Mouse (Mus musculus) kidney, embryonic 16.5 days (tissue): ENCODE data around the gene Zfp382. TPM values are rescaled to one million over a fixed set of nuclear protein-coding genes. Genes with fewer than 3 reads are reported as not detected.
"Not testable (repeated sequence)": the region's sequence is repeated elsewhere in the genome, so short reads cannot be mapped to it uniquely, and the experiment has no call there.

Experiments
- ATAC-seq: fragments of 200-750 bp; cut with Nextera tagmentation; 2 replicates; pipeline ENCODE4 v1.8.0; 2017; ENCODE audit warnings: moderate TSS enrichment; ENCODE audit not compliant: low FRiP score, low TSS enrichment
- H3K27ac ChIP-seq: fragments of 300-500 bp; sonication (generic); 2 replicates; pipeline ENCODE4 v1.5.1; 2014; ENCODE audit warnings: low read length
- H3K27me3 ChIP-seq: fragments of 300-500 bp; sonication (generic); 2 replicates; pipeline ENCODE4 v1.6.1; 2014; ENCODE audit warnings: low read length, control low read depth, mixed read lengths; ENCODE audit not compliant: insufficient read depth
- H3K36me3 ChIP-seq: fragments of 300-500 bp; sonication (generic); 2 replicates; pipeline ENCODE4 v1.6.1; 2014; ENCODE audit warnings: low read length, control low read depth, mixed read lengths; ENCODE audit not compliant: insufficient read depth
- H3K4me1 ChIP-seq: fragments of 300-500 bp; sonication (generic); 2 replicates; pipeline ENCODE4 v1.6.1; 2014; ENCODE audit warnings: low read length, control low read depth, mixed read lengths; ENCODE audit not compliant: insufficient read depth
- H3K4me2 ChIP-seq: fragments of 300-500 bp; sonication (generic); replicated peaks from 2 replicates; pipeline ENCODE4 v1.6.1; 2014; ENCODE audit warnings: low read depth, low read length
- H3K4me3 ChIP-seq: fragments of 300-500 bp; sonication (generic); 2 replicates; pipeline ENCODE4 v1.5.1; 2014; ENCODE audit warnings: mild to moderate bottlenecking, low read length
- H3K9ac ChIP-seq: fragments of 300-500 bp; sonication (generic); replicated peaks from 2 replicates; pipeline ENCODE4 v1.6.1; 2014; ENCODE audit warnings: low read length
- H3K9me3 ChIP-seq: fragments of 300-500 bp; sonication (generic); 2 replicates; pipeline ENCODE4 v1.6.1; 2016; ENCODE audit warnings: low read length, control low read depth
- WGBS: fragments of 180-500 bp; shearing (Covaris S2); extraction: QIAGEN DNeasy Blood & Tissue Kit; methylation state at CpG from one replicate; pipeline ENCODE4 v1.1.7; 2014; 5-methylcytosine and 5-hydroxymethylcytosine counted together
- microRNA-seq: library from miRNA; unstranded; fragments of <30 nt; microRNA quantifications from one replicate; pipeline ENCODE4, GENCODE M21; 2016
- polyA plus RNA-seq: library from polyadenylated mRNA; unstranded; fragments of >200 nt; fragmentation: Nextera tagmentation; extraction: Ambion mirVana; gene quantifications from 2 replicates; pipeline ENCODE4 v1.2.1, GENCODE M21; 2015

Gene Zfp382
- polyA plus RNA-seq, 1 experiment from 2014 or later, result 11.7 TPM

DNA sequence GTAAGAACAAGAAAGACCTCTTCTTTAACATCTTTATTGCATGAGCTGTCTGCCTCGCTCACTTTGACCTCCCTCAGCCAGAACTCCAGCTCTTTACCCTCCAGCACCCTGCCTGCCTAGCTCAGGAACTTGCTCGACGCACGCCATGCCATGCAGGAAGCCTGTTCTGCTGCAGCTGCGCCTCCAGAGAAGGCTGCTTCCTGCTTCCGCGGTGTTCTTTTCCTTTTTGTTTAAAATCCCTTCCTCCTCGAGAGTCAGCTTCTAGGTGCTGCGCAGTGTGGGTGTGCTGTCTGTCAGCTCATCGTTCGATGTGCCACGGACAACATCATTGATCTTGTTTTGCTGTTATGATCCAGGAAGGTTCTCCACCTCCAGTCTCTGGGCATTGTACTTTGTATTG is 54.7 kb downstream of the Zfp382 start:
- WGBS, result 79% methylated on average over 12 of the region's 12 CpGs
- H3K4me2 ChIP-seq, result no peak overlapping the region
- no peak for ATAC-seq

DNA sequence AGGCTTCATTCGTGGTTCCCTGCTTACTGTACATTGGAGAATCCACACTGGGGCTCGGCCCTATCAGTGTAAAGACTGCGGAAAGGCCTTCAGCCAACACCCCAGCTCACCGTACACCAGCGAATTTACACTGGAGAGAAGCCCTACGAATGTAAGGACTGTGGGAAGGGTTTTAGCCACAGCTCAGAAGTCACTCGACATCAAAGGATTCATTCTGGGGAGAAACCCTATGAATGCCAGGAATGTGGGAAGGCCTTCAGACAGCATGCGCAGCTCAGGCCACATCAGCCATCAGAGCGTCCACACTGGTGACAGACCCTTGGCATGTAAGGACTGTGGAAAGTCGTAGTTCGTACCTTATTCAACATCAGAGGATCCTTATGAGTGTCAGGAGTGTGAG is 56.5 kb downstream of the Zfp382 start:
- H3K4me2 ChIP-seq, result no peak overlapping the region
- no peaks in the 10 kb centered on the region for H3K4me1 ChIP-seq
- H3K27ac ChIP-seq, result no peak overlapping the region
- ATAC-seq, result no peak
- H3K9me3 ChIP-seq, result no peaks in the 10 kb centered on the region
- H3K9ac ChIP-seq, result no peak overlapping the region
- no peak overlapping the region for H3K4me3 ChIP-seq
- 87% methylated on average over 11 of the region's 11 CpGs for WGBS
- H3K27me3 ChIP-seq, result no peaks in the 10 kb centered on the region
- peaks cover 21% of the 10 kb centered on the region for H3K36me3 ChIP-seq

More for the DNA sequence above, 54.7 kb downstream of the Zfp382 start:
- Histone ChIP-seq H3K27me3 (no peaks in the 10 kb centered on the region), H3K36me3 (peaks cover 21% of the 10 kb centered on the region), H3K9me3 (no peaks in the 10 kb centered on the region), H3K27ac (no peak overlapping the region), H3K4me3 (no peak overlapping the region), H3K9ac (no peak overlapping the region), H3K4me1 (no peaks in the 10 kb centered on the region)

DNA sequence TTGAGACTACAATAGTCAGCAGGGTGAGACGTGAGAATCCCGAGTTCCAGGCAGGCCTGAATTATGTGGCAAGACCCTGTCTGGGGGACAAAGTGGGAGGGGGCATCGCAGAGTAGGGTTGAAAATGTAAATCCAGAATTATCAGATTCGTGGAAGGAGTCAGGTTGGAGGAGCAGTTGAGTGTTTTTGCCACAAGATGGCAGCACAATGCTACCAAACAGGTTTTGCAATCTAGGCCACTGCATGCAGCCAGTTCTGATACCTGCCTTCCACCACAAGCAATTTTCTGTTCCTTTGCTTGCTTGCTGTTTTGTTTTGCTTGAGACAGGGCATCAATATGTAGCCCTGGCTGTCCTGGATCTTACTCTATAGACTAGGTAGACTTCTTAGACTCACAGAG is 59.6 kb downstream of the Zfp382 start:
- peak; percentile 44; the same call in 1 of the 2 replicates for ATAC-seq
- Histone ChIP-seq H3K27ac (no peak overlapping the region), H3K4me3 (no peak overlapping the region), H3K4me1 (peaks cover 10% of the 10 kb centered on the region; the same call in 1 of the 2 replicates), H3K27me3 (no peaks in the 10 kb centered on the region), H3K9ac (no peak overlapping the region), H3K9me3 (no peaks in the 10 kb centered on the region), H3K36me3 (peaks cover 19% of the 10 kb centered on the region), H3K4me2 (no peak overlapping the region)
- WGBS, result 3% methylated on average over 4 of the region's 4 CpGs

DNA sequence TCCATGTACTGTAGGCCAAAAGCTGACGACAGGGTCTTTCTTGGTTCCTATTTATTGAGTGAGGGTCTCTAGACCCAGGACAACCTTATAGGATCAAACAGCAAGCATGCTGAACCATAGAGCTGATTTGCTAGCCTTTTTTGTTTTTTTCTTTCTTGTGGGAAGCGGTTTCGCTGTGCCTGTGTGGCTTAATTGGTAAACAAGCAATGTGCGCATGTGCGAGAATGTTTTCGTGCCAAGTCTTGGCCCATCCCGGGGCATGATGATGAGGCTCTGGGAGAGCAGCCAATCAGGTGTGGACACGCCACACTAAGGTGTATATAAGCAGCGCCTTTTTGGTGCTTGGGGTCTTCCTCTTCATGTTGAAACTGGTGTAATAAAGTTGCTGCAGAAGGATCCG is 60.2 kb downstream of the Zfp382 start:
- WGBS, result 92% methylated on average over 10 of the region's 10 CpGs
- Histone ChIP-seq H3K36me3 (peaks cover 23% of the 10 kb centered on the region), H3K4me1 (peaks cover 10% of the 10 kb centered on the region; the same call in 1 of the 2 replicates)
- not testable (repeated sequence) for H3K9ac ChIP-seq, H3K4me2 ChIP-seq, H3K27ac ChIP-seq, H3K4me3 ChIP-seq, ATAC-seq, H3K27me3 ChIP-seq, H3K9me3 ChIP-seq

DNA sequence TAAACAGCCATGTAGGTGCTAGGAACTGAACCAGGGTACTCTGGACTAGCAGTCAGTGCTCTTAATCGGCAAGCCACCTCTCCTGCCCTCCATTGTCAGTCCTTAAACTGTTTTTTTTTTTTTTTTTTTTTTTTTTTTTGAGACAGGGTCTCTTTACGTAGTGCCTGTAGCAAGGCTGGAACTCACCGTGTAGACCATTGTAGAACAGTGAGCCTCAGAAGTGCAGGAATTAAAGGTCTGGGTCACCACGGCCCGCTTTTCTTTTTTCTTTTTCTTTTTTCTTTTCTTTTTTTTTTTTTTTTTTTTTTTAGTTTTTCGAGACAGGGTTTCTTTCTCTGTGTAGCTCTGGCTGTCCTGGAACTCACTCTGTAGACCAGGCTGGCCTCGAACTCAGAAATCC is 61.4 kb downstream of the Zfp382 start:
- not testable (repeated sequence) for H3K9ac ChIP-seq, H3K4me2 ChIP-seq, H3K27ac ChIP-seq, H3K27me3 ChIP-seq, H3K4me3 ChIP-seq, ATAC-seq, H3K9me3 ChIP-seq
- WGBS, result 77% methylated on average over 6 of the region's 7 CpGs
- Histone ChIP-seq H3K36me3 (peaks cover 29% of the 10 kb centered on the region), H3K4me1 (peaks cover 10% of the 10 kb centered on the region; the same call in 1 of the 2 replicates)

DNA sequence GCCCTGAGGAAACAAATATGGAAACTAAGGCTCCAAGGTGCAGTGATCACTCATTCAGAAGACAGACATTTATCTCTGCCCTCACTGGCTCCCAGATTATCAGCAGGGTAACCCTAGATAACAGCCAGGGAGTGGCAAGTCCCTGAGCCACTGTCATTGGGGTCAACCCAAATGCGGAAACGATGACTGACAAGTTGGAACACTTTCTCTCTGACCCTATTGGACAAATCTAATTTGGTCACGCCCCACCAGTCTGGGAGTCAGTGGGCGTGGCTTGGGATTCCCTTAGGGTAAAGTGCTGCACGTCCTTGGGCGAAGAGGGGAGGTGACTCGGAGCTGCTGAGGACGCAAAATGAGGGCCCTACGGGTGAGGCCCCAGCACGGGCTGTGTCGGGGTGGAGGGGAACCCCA is 62.1 kb downstream of the Zfp382 start, which contains the start of gene Cox7a1:
Gene Cox7a1, plus strand, starts transcription at position 266 of the 411 bp plus-strand sequence.
- ATAC-seq, result peak; percentile 76
- peak within 1 kb of the TSS; percentile 37; the same call in 1 of the 2 replicates for H3K9ac ChIP-seq
- H3K9me3 ChIP-seq, result no peaks in the 10 kb centered on the region
- peaks cover 10% of the 10 kb centered on the region; the same call in 1 of the 2 replicates for H3K4me1 ChIP-seq
- peaks cover 29% of the 10 kb centered on the region for H3K36me3 ChIP-seq
- no peak within 1 kb of the TSS; the same call in 1 of the 2 replicates for H3K27ac ChIP-seq
- H3K4me2 ChIP-seq, result peak within 1 kb of the TSS; percentile 54
- WGBS, result 1% methylated on average over 11 of the region's 11 CpGs
- peak within 1 kb of the TSS; percentile 31 for H3K4me3 ChIP-seq
- no peaks in the 10 kb centered on the region for H3K27me3 ChIP-seq

Small RNA genes within 50 kb of the gene (microRNA-seq; reads per million reads assigned to microRNA genes)
- not detected for gene Gm23368

Other genes with a start within 250 kb of the Zfp382 start
- gene Zfp27, start 215.4 kb upstream of the Zfp382 start, polyA plus RNA-seq, result 12.0 and 12.1 TPM in 2 replicates
- 5.3 and 5.7 TPM in 2 replicates for gene Zfp383, start 213.7 kb upstream of the Zfp382 start, polyA plus RNA-seq
- 11.4 and 14.2 TPM in 2 replicates for gene Zfp74, start 167.9 kb upstream of the Zfp382 start, polyA plus RNA-seq
- 15.8 and 16.5 TPM in 2 replicates for gene Zfp568, start 138.0 kb upstream of the Zfp382 start, polyA plus RNA-seq
- 4.1 TPM in 2 replicates for gene Zfp14, start 70.6 kb upstream of the Zfp382 start, polyA plus RNA-seq
- 5.8 and 6.6 TPM in 2 replicates for gene Zfp82, start 49.0 kb upstream of the Zfp382 start, polyA plus RNA-seq
- 1.6 and 2.1 TPM in 2 replicates for gene Gm26920, start 31.5 kb upstream of the Zfp382 start, polyA plus RNA-seq
- gene Zfp566, start 31.4 kb upstream of the Zfp382 start, polyA plus RNA-seq, result 12.5 and 13.6 TPM in 2 replicates
- gene Zfp260, start 27.2 kb upstream of the Zfp382 start, polyA plus RNA-seq, result 112 and 116 TPM in 2 replicates
- 12.6 and 15.6 TPM in 2 replicates for gene Zfp146, start 47.8 kb downstream of the Zfp382 start, polyA plus RNA-seq
- 11.7 and 13.8 TPM in 2 replicates for gene Cox7a1, start 62.2 kb downstream of the Zfp382 start, polyA plus RNA-seq
- gene Capns1, start 76.9 kb downstream of the Zfp382 start, polyA plus RNA-seq, result 105 and 111 TPM in 2 replicates
- gene Polr2i, start 110.0 kb downstream of the Zfp382 start, polyA plus RNA-seq, result 145 and 146 TPM in 2 replicates
- gene Tbcb, start 110.3 kb downstream of the Zfp382 start, polyA plus RNA-seq, result 180 and 206 TPM in 2 replicates
- not detected in 2 replicates for gene Ovol3, start 113.8 kb downstream of the Zfp382 start, polyA plus RNA-seq
- gene Thap8, start 158.2 kb downstream of the Zfp382 start, polyA plus RNA-seq, result 0.27 and 0.57 TPM in 2 replicates
- gene Wdr62, start 158.5 kb downstream of the Zfp382 start, polyA plus RNA-seq, result 9.7 and 10.8 TPM in 2 replicates
- gene Clip3, start 169.8 kb downstream of the Zfp382 start, polyA plus RNA-seq, result 27.2 and 45.3 TPM in 2 replicates
- gene Alkbh6, start 186.8 kb downstream of the Zfp382 start, polyA plus RNA-seq, result 106 and 107 TPM in 2 replicates
- 129 and 136 TPM in 2 replicates for gene Syne4, start 192.9 kb downstream of the Zfp382 start, polyA plus RNA-seq
- 2.3 and 3.7 TPM in 2 replicates for gene E130208F15Rik, start 199.8 kb downstream of the Zfp382 start, polyA plus RNA-seq
- 17.2 and 18.1 TPM in 2 replicates for gene Sdhaf1, start 202.0 kb downstream of the Zfp382 start, polyA plus RNA-seq
- 6.8 and 8.3 TPM in 2 replicates for gene Lrfn3, start 240.8 kb downstream of the Zfp382 start, polyA plus RNA-seq